Mouse (Mus musculus) liver, adult 2 months (tissue): ENCODE results near the gene Ptbp2.

ENCODE experiments used
- CTCF ChIP-seq: fragments of 200-500 bp; IDR thresholded peaks from 2 replicates; pipeline ENCODE4 v1.5.1; 2011; ENCODE audit warnings: low read depth, low read length, control low read depth
- POLR2A ChIP-seq: fragments of 200-500 bp; IDR thresholded peaks from 2 replicates; pipeline ENCODE4 v1.6.1; 2011; ENCODE audit warnings: low read length, control low read depth; ENCODE audit not compliant: insufficient read depth; ENCODE audit errors: extremely low read depth

DNA sequence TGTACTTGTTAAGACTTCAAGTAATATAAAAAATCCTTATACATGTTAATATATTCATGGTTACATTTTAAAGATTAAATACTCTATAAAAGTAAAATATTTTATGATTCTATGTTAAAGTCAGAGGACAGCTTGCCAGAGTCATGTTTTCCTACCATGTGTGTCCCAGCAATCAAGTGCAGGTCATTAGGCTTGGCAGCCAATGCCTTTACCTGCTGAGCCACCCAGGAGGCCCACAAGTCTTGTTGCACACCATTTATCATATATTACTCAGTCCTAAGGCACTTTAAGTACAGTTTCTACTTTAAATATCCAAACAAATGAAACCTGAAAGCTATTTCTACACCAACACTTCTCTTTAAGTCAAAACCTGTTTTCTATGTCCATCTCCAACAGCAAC, 30.5 kb downstream of the Ptbp2 start:
- no peak for TF ChIP-seq CTCF
- TF ChIP-seq POLR2A = no peak
